Mouse (Mus musculus) layer of hippocampus, adult 2 months (tissue): ENCODE results near the gene Utp14b. TPM values are rescaled to one million over a fixed set of nuclear protein-coding genes. Genes with fewer than 3 reads are reported as not detected.

ENCODE experiments used
- DNase-seq, 2 experiments: peaks; one replicate each; pipeline ENCODE4 v3.0.0; 2022; ENCODE audit warnings: low spot score in 2 of 2
- H3K27ac ChIP-seq: fragments of 200-600 bp; 2 replicates; pipeline ENCODE4 v1.8.1; 2022
- H3K4me3 ChIP-seq: fragments of 200-600 bp; 2 replicates; pipeline ENCODE4 v1.8.1; 2022; ENCODE audit warnings: mild to moderate bottlenecking
- CTCF ChIP-seq: fragments of 200-600 bp; conservative IDR thresholded peaks from 2 replicates; pipeline ENCODE4 v1.8.1; 2022; ENCODE audit warnings: antibody characterized with exemption, mild to moderate bottlenecking, moderate library complexity
- total RNA-seq, 2 experiments: library from RNA; stranded (reverse); gene quantifications; 2 replicates each; pipeline ENCODE4 v1.2.3; 2021

The Utp14b gene
- total RNA-seq, 2 experiments from 2014 or later = 21.6 to 28.7 TPM

DNA sequence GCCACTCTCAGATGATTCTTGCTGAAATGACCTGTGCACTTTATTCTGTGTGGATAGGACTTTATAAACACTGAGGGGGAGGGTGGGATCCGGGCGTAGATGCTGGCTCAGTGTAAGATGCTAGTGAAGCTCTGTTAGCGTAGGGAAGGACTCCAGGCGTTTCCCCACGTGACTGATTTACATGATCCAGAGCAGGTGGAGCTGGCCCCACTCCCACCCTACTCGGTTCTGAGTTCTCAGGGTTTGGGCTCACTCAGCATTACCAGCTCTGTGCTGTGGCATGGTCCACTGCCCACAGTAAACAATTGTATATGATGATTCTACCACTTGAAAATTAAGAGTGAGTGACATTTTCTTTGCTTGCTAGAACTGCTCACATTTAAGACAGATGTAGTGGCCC lies 40.3 kb downstream of the Utp14b start:
- Histone ChIP-seq H3K27ac (no peak overlapping the region), H3K4me3 (no peak overlapping the region)
- no peak for DNase-seq
- no peak for TF ChIP-seq CTCF

DNA sequence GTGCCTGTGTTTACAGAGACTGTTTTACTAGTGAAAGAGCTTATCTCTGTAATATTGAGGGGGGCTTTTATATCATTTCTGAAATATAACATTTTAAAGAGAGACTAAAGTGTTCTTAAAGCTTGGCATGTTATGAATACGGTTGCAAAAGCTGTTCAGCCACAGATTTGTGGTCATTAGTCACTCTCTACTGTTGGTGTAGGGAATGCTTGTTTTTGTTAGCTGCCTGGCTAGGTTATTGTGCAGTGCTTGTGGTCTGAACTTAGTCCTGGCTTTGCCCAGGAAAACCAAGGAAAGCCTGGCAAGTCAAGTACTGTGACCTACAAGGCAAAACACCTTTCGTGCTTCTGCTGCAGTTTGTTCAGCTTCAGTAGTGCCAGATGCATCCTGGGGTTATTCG lies 43.9 kb downstream of the Utp14b start:
- no peak for TF ChIP-seq CTCF
- DNase-seq = no peak
- Histone ChIP-seq H3K4me3 (no peak overlapping the region), H3K27ac (no peak overlapping the region)

DNA sequence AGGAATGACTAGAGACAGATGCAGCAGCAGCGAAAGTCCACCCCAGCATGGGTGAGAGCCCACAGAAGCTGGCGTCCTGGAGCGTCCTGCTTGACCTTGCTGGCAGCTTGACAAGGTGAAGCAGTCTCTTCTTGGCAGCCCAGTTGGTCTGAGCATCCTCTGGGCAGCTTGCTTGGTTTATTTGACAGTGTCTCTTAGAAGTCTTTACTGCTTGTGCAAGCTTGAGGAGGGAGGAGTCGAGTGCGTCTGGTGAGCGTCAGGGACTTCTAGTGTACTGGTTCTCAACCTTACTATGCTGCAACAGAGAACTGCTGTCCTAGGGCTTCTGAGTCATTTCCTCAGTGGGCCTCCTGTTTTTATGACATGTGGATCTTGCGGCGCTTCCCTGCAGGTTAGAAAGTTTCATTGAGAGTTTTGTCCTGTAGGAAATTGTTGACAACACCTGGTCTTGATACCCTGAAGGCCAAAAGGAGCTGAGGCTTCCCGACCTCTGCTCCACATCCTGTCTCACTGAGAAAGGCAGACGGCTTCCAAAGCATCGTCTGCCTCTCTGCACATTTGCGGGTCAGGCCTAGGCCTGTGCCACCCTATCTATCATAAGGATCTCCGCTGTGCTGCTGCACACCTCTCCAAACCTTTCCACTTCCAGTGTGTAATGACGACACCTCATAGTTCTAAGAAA lies 44.6 kb downstream of the Utp14b start:
- Histone ChIP-seq H3K27ac (no peak overlapping the region), H3K4me3 (no peak overlapping the region)
- no peak for TF ChIP-seq CTCF
- DNase-seq = no peak

DNA sequence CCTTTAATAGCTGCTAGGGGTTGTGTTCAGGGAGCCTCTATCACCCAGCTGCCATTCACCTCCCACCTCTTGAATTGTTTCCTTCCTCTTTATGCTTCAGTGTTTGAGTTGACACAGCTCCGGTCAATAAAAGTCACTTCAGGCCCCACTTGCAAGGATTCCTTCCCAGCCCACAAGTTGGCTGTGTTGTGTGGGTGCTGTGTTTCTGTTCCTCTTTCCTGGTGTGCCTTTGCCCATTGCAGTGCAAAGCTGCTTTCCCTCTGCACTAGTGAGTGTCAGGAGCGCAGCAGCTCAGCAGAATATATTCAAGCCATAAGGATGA lies 45.1 kb downstream of the Utp14b start:
- no peak for TF ChIP-seq CTCF
- H3K27ac ChIP-seq = no peak overlapping the region
- H3K4me3 ChIP-seq = no peak overlapping the region
- no peak for DNase-seq

DNA sequence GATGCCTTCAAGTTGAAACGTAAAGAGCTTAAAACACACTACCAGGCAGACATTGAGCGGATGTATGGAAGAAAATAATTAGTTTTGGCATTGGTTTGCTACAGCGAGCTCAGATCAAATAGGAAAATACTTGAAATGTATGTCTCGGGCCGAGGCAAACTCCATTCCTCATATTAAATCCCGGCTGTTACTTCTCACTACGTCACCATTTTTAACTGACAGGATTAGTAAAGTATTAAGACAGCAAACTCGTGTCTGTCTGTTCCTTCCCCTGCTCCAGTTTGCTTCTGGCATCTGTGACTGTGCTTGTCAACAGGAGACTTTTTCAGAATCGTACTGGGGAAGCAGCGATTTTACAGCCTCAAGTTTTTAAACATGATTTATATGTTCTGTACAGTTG lies 48.5 kb downstream of the Utp14b start:
- TF ChIP-seq CTCF = no peak
- no peak for DNase-seq
- H3K4me3 ChIP-seq = no peak overlapping the region
- no peak overlapping the region for H3K27ac ChIP-seq

DNA sequence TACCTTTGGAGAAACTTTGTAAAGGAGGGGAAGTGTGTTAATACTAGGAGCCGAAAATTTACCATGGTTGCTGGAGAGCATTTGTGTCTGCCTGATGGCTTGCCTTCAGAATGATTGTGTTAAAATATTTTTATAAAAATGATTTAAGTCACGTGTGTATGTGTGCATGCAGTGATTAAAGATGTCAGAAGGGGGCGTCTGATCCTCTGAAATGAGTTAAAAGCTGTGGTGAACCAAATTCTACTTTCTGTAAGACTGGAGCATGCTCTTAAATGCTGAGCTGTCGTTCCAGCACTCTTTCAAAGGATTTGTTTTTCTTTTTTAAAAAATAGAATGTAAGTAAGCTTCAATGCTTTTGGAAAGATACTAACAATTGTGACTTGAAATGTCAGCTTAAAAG lies 49.4 kb downstream of the Utp14b start:
- DNase-seq = peak; percentile 40 to 47
- H3K27ac ChIP-seq = no peak overlapping the region
- H3K4me3 ChIP-seq = no peak overlapping the region
- TF ChIP-seq CTCF = peak; percentile 80

DNA sequence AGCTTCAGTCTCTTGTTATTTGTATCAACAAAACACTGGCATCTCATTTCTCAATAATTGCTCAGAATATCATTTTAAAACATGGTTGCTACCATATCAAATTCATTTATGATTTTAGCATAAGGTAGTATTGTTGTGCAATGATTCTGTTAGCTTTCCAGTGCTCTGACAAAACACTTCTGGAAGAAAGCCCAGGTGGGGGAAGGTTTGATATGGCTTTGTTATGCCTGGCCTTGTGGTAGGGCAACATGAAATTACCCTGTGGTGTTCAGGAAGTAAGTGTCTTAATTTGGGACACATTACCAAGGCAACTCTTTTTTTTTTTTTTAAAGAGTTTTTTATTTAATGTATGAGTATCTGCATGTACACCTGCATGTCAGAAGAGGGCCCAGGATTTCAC lies 52.2 kb downstream of the Utp14b start:
- no peak for TF ChIP-seq CTCF
- Histone ChIP-seq H3K4me3 (no peak overlapping the region), H3K27ac (no peak overlapping the region)
- no peak for DNase-seq

DNA sequence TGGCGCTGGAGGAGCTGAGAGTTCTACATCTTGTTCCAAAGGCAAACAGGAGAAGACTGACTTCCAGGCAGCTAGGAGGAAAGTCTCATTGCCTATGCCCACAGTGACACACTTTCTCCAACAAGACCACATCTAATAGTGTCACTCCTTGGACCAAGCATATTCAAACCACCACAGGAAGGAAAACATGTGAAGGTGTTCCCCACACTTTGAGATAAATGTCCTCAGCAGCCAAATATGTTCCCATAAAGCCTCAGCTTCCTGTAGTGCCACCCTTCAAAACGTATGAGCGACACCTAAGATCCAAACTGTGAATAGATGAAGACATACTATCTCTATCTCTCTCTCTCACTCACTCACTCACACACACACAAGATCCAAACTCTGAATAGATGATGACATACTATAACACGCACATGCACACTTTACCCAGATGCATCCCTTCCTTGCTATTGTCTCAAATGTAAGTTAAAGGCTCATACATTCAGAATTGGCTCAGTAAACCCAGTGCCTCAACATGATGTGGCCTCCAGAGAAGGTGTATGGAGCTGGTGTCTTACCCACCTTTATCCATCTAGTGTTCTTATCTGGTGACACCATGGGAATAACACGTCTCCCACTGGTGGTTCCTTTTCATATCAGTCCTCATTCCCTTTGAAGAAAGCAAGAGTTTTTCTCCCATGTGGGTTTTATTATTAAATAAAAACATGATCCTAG lies 52.9 kb downstream of the Utp14b start:
- no peak for TF ChIP-seq CTCF
- DNase-seq = no peak
- H3K27ac ChIP-seq = no peak overlapping the region

More for the DNA sequence above, 52.9 kb downstream of the Utp14b start:
- no peak overlapping the region for H3K4me3 ChIP-seq

Other genes with a start within 250 kb of the Utp14b start
- 10 to 100 TPM; 67.8 to 68.4 TPM for gene Farsb, start 169.1 kb upstream of the Utp14b start, total RNA-seq
- gene Mogat1, start 147.0 kb upstream of the Utp14b start, total RNA-seq = not detected
- under 1 TPM; 0.37 to 0.46 TPM for gene BC035947, start 145.9 kb upstream of the Utp14b start, total RNA-seq
- gene Acsl3, start 213 bp upstream of the Utp14b start, total RNA-seq = 100 to 1,000 TPM; 186 to 188 TPM
- under 1 TPM; 0.44 to 0.83 TPM for gene Kcne4, start 158.7 kb downstream of the Utp14b start, total RNA-seq